Mouse (Mus musculus) liver, embryonic 14.5 days (tissue): ENCODE results near the gene Bdp1. TPM values are rescaled to one million over a fixed set of nuclear protein-coding genes. Genes with fewer than 3 reads are reported as not detected.
"Not testable (repeated sequence)": the region's sequence is repeated elsewhere in the genome, so short reads cannot be mapped to it uniquely, and the experiment has no call there.

Experiments used
- ATAC-seq: fragments of 200-750 bp; cut with Nextera tagmentation; 2 replicates; pipeline ENCODE4 v1.8.0; 2017; ENCODE audit warnings: moderate number of reproducible peaks, mild to moderate bottlenecking, moderate library complexity; ENCODE audit not compliant: insufficient read depth
- DNase-seq, 3 experiments: peaks; one replicate each; pipeline ENCODE4 v3.0.0-alpha.2; 2012 to 2013; ENCODE audit warnings: low read depth in 3 of 3, low spot score in 3 of 3
- H3K27ac ChIP-seq: fragments of 300-500 bp; sonication (generic); 2 replicates; pipeline ENCODE4 v1.5.1; 2014; ENCODE audit warnings: moderate library complexity, mild to moderate bottlenecking, control low read depth, inconsistent platforms
- H3K27me3 ChIP-seq: fragments of 300-500 bp; sonication (generic); 2 replicates; pipeline ENCODE4 v1.6.1; 2014; ENCODE audit warnings: mild to moderate bottlenecking, low read length, moderate library complexity; ENCODE audit not compliant: control insufficient read depth, insufficient read depth
- H3K36me3 ChIP-seq: fragments of 300-500 bp; sonication (generic); replicated peaks from 2 replicates; pipeline ENCODE4 v1.6.1; 2014; ENCODE audit warnings: low read depth; ENCODE audit not compliant: control insufficient read depth, insufficient read depth
- H3K4me1 ChIP-seq, 2 experiments: fragments of 200-500 bp in 1 of 2; fragments of 300-500 bp in 1 of 2; sonication (generic) in 1 of 2; replicated peaks; 2 replicates each; pipeline ENCODE4 v1.6.1; 2012 to 2014; ENCODE audit warnings: antibody characterized with exemption in 1 of 2, inconsistent platforms in 1 of 2, low read length in 1 of 2; ENCODE audit not compliant: control insufficient read depth in 2 of 2, insufficient read depth in 2 of 2
- H3K4me2 ChIP-seq: fragments of 300-500 bp; sonication (generic); 2 replicates; pipeline ENCODE4 v1.6.1; 2014; ENCODE audit warnings: low read depth, mild to moderate bottlenecking, control low read depth, moderate library complexity
- H3K4me3 ChIP-seq, 2 experiments: fragments of 200-500 bp in 1 of 2; fragments of 300-500 bp in 1 of 2; sonication (generic) in 1 of 2; 2 replicates each; pipeline ENCODE4 v1.5.1; 2012 to 2014; ENCODE audit warnings: low read depth in 2 of 2, low read length in 2 of 2, mild to moderate bottlenecking in 2 of 2, control low read depth in 1 of 2, inconsistent platforms in 1 of 2, moderate library complexity in 1 of 2; ENCODE audit not compliant: insufficient read depth in 1 of 2
- H3K9ac ChIP-seq: fragments of 300-500 bp; sonication (generic); replicated peaks from 2 replicates; pipeline ENCODE4 v1.6.1; 2014; ENCODE audit warnings: mild to moderate bottlenecking, control low read depth, moderate library complexity
- H3K9me3 ChIP-seq: fragments of 300-500 bp; sonication (generic); 2 replicates; pipeline ENCODE4 v1.6.1; 2016; ENCODE audit warnings: low read length, mixed read lengths; ENCODE audit not compliant: control insufficient read depth
- CTCF ChIP-seq: IDR thresholded peaks from 2 replicates; pipeline ENCODE4 v1.5.1; 2016; ENCODE audit warnings: antibody characterized with exemption, low read depth, control low read depth
- EP300 ChIP-seq: IDR thresholded peaks from 2 replicates; pipeline ENCODE4 v1.6.1; 2016; ENCODE audit warnings: antibody characterized with exemption, low read depth
- WGBS: fragments of 180-500 bp; shearing (Covaris S2); extraction: QIAGEN DNeasy Blood & Tissue Kit; methylation state at CpG from one replicate; pipeline ENCODE4 v1.1.7; 2014; ENCODE audit not compliant: insufficient replicate concordance; 5-methylcytosine and 5-hydroxymethylcytosine counted together
- polyA plus RNA-seq, 2 experiments: library from polyadenylated mRNA; depleted of rRNA in 1 of 2; stranded (reverse) in 1 of 2; unstranded in 1 of 2; fragments of >200 nt; fragmentation: Nextera tagmentation in 1 of 2; extraction: Ambion mirVana in 1 of 2; gene quantifications; 2 replicates each; pipeline versions ENCODE4 v1.2.1 to v1.2.3; 2012 to 2014

Bdp1 gene
- polyA plus RNA-seq, 2 experiments = 5.4 to 7.8 TPM

- TF ChIP-seq CTCF (no peak), EP300 (no peak)
- no peaks in the 10 kb centered on the region for H3K9me3 ChIP-seq
- H3K4me1 ChIP-seq = peaks cover 7 to 17% of the 10 kb centered on the region in 2 experiments; a peak in 3 of 4 replicates
- peaks cover 5% of the 10 kb centered on the region for H3K36me3 ChIP-seq
- no peaks in the 10 kb centered on the region for H3K27me3 ChIP-seq
- ATAC-seq = peak; percentile 40
- peak overlapping the region; percentile 78 for H3K4me2 ChIP-seq
- DNase-seq = peak in 1 of 3 experiments; percentile 32
- H3K9ac ChIP-seq = peak overlapping the region; percentile 96
- 3% methylated on average over 15 of the region's 15 CpGs for WGBS
- H3K27ac ChIP-seq = peak overlapping the region; percentile 67
- H3K4me3 ChIP-seq = peak overlapping the region; percentile 94 to 95
Observed at GRCm38 (mm10) chr13:100103052-100103658, 715 bp downstream of the Bdp1 start.

GRCm38 (mm10) chr13:100098808-100099207 is 5.1 kb downstream of the Bdp1 start:
- DNase-seq = no peak
- Histone ChIP-seq H3K4me2 (no peak overlapping the region), H3K27ac (no peak overlapping the region), H3K9ac (no peak overlapping the region), H3K4me3 (no peak overlapping the region), H3K27me3 (no peaks in the 10 kb centered on the region), H3K9me3 (no peaks in the 10 kb centered on the region), H3K4me1 (peaks cover 7 to 16% of the 10 kb centered on the region in 2 experiments; a peak in 3 of 4 replicates), H3K36me3 (peaks cover 41% of the 10 kb centered on the region)
- no peak for ATAC-seq
- TF ChIP-seq EP300 = no peak
- TF ChIP-seq CTCF = no peak
- 21% methylated on average over 6 of the region's 6 CpGs for WGBS

GRCm38 (mm10) chr13:100071473-100071872 is 32.4 kb downstream of the Bdp1 start:
- no peaks in the 10 kb centered on the region for H3K9me3 ChIP-seq
- H3K4me1 ChIP-seq = no peaks in the 10 kb centered on the region
- WGBS = 75% methylated on average over 8 of the region's 8 CpGs
- H3K9ac ChIP-seq = no peak overlapping the region
- no peak overlapping the region for H3K4me2 ChIP-seq
- H3K36me3 ChIP-seq = peaks cover 46% of the 10 kb centered on the region
- ATAC-seq = no peak
- no peak overlapping the region for H3K4me3 ChIP-seq
- DNase-seq = no peak
- TF ChIP-seq CTCF (no peak), EP300 (no peak)
- H3K27me3 ChIP-seq = no peaks in the 10 kb centered on the region
- no peak overlapping the region for H3K27ac ChIP-seq

GRCm38 (mm10) chr13:100067821-100068220 is 36.0 kb downstream of the Bdp1 start:
- Histone ChIP-seq H3K27me3 (no peaks in the 10 kb centered on the region), H3K4me3 (no peak overlapping the region), H3K27ac (no peak overlapping the region), H3K4me1 (no peaks in the 10 kb centered on the region), H3K9me3 (no peaks in the 10 kb centered on the region), H3K36me3 (peaks cover 39% of the 10 kb centered on the region), H3K9ac (no peak overlapping the region), H3K4me2 (no peak overlapping the region)
- no peak for TF ChIP-seq CTCF
- TF ChIP-seq EP300 = no peak
- no peak for DNase-seq
- 64% methylated on average over 6 of the region's 6 CpGs for WGBS
- ATAC-seq = no peak

- no peak for ATAC-seq
- no peak overlapping the region for H3K27ac ChIP-seq
- H3K9me3 ChIP-seq = no peaks in the 10 kb centered on the region
- TF ChIP-seq CTCF (no peak), EP300 (no peak)
- no peak overlapping the region for H3K9ac ChIP-seq
- H3K4me2 ChIP-seq = no peak overlapping the region
- no peak overlapping the region for H3K4me3 ChIP-seq
- peaks cover 51% of the 10 kb centered on the region for H3K36me3 ChIP-seq
- no peaks in the 10 kb centered on the region for H3K27me3 ChIP-seq
- no peak for DNase-seq
- no peaks in the 10 kb centered on the region for H3K4me1 ChIP-seq
- 90% methylated on average over 3 of the region's 3 CpGs for WGBS
Observed at GRCm38 (mm10) chr13:100063936-100064335, 39.9 kb downstream of the Bdp1 start.

- peaks cover 73% of the 10 kb centered on the region for H3K36me3 ChIP-seq
- not testable (repeated sequence) for DNase-seq, H3K9ac ChIP-seq, H3K4me2 ChIP-seq, H3K4me3 ChIP-seq, ATAC-seq, H3K9me3 ChIP-seq, H3K4me1 ChIP-seq, H3K27me3 ChIP-seq, H3K27ac ChIP-seq
- 91% methylated on average over 8 of the region's 8 CpGs for WGBS
Observed at GRCm38 (mm10) chr13:100057738-100058137, 46.1 kb downstream of the Bdp1 start.
